Mouse (Mus musculus): Measurements from ENCODE around the gene Vezf1. TPM values are rescaled to one million over a fixed set of nuclear protein-coding genes. Genes with fewer than 3 reads are reported as not detected.

The Vezf1 gene
- polyA plus RNA-seq, 1 experiment from 2014 or later, result 35.6 TPM

Other genes with a start within 250 kb of the Vezf1 start
- gene Lpo, start 240.0 kb upstream of the Vezf1 start, polyA plus RNA-seq (2015; fragmentation: Nextera tagmentation; extraction: Ambion mirVana), result 0.11 and 0.12 TPM in 2 replicates
- gene Mks1, start 215.1 kb upstream of the Vezf1 start, polyA plus RNA-seq (2015; fragmentation: Nextera tagmentation; extraction: Ambion mirVana), result 15.5 and 16.8 TPM in 2 replicates
- 0.10 and 0.29 TPM in 2 replicates for gene Epx, start 192.7 kb upstream of the Vezf1 start, polyA plus RNA-seq (2015; fragmentation: Nextera tagmentation; extraction: Ambion mirVana)
- not detected in 2 replicates for gene Olfr462, start 176.0 kb upstream of the Vezf1 start, polyA plus RNA-seq (2015; fragmentation: Nextera tagmentation; extraction: Ambion mirVana)
- not detected in 2 replicates for gene Olfr463, start 170.9 kb upstream of the Vezf1 start, polyA plus RNA-seq (2015; fragmentation: Nextera tagmentation; extraction: Ambion mirVana)
- gene Olfr464, start 147.3 kb upstream of the Vezf1 start, polyA plus RNA-seq (2015; fragmentation: Nextera tagmentation; extraction: Ambion mirVana), result not detected in 2 replicates
- 14.8 and 17.0 TPM in 2 replicates for gene Dynll2, start 80.7 kb upstream of the Vezf1 start, polyA plus RNA-seq (2015; fragmentation: Nextera tagmentation; extraction: Ambion mirVana)
- gene Srsf1, start 20.9 kb upstream of the Vezf1 start, polyA plus RNA-seq (2015; fragmentation: Nextera tagmentation; extraction: Ambion mirVana), result 208 and 244 TPM in 2 replicates
- gene Cuedc1, start 29.8 kb downstream of the Vezf1 start, polyA plus RNA-seq (2015; fragmentation: Nextera tagmentation; extraction: Ambion mirVana), result 28.1 and 32.1 TPM in 2 replicates
- 52.4 and 53.0 TPM in 2 replicates for gene Mrps23, start 136.1 kb downstream of the Vezf1 start, polyA plus RNA-seq (2015; fragmentation: Nextera tagmentation; extraction: Ambion mirVana)
- not detected in 2 replicates for gene Ccdc182, start 225.8 kb downstream of the Vezf1 start, polyA plus RNA-seq (2015; fragmentation: Nextera tagmentation; extraction: Ambion mirVana)

Measured in limb, embryonic 15.5 days (tissue).